Mouse (Mus musculus) G1E (cell line): ENCODE results near the gene Bud13.

Experiments
- CTCF ChIP-seq: IDR thresholded peaks from 2 replicates; pipeline ENCODE4 v1.5.1; 2012; ENCODE audit warnings: low read depth, low read length, inconsistent platforms, mixed read lengths
- GATA1 ChIP-seq: IDR thresholded peaks from 2 replicates; pipeline ENCODE4 v1.6.1; 2012; ENCODE audit warnings: borderline replicate concordance, low read length, inconsistent platforms, mixed read lengths
- TAL1 ChIP-seq: conservative IDR thresholded peaks from 2 replicates; pipeline ENCODE4 v1.6.1; 2012; ENCODE audit warnings: low read depth, low read length, inconsistent platforms, mixed read lengths

DNA sequence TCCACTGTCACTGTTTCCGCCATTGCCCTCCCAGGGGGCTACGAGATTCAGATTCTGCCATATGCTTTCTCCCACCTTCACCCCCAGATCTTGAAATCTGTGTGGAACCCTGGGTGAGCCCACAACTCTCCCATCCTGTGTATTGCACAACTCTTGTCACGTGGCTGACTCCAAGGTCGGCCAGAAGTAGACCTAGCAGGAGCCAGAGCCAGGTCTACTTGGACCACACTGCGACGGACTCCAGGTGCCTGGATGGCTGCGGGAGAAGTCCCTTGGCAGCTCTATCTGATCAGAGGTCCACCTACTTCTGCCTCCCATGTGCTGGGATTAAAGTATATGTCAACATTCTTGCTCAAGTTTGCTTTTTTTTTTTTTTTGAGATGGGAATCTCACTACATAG lies 21.7 kb upstream of the Bud13 start:
- TF ChIP-seq TAL1 (no peak), CTCF (no peak), GATA1 (no peak)
